Mouse (Mus musculus): ENCODE measurements around the gene Mbd6. TPM values are rescaled to one million over a fixed set of nuclear protein-coding genes. Genes with fewer than 3 reads are reported as not detected.
"Not testable (repeated sequence)": the region's sequence is repeated elsewhere in the genome, so short reads cannot be mapped to it uniquely, and the experiment has no call there.

The Mbd6 gene
- polyA plus RNA-seq, 1 experiment from 2014 or later = 8.7 TPM

GRCm38 (mm10) chr10:127310523-127311475, 22.0 kb upstream of the Mbd6 start:
- no peaks in the 10 kb centered on the region for H3K9me3 ChIP-seq (ENCODE audit: control insufficient read depth)
- peak overlapping the region; percentile 60 for H3K4me3 ChIP-seq (ENCODE audit: low read depth, low read length)
- peaks cover 30% of the 10 kb centered on the region for H3K36me3 ChIP-seq (ENCODE audit: control insufficient read depth, insufficient read depth)
- H3K9ac ChIP-seq (ENCODE audit: low read depth, low read length) = peak overlapping the region; percentile 52
- H3K27ac ChIP-seq (ENCODE audit: low read depth, low read length) = peak overlapping the region; percentile 58; the same call in 1 of the 2 replicates
- H3K4me1 ChIP-seq (replicated peaks; ENCODE audit: control insufficient read depth, insufficient read depth, low read length) = no peaks in the 10 kb centered on the region
- H3K27me3 ChIP-seq (replicated peaks; ENCODE audit: control insufficient read depth, insufficient read depth, low read length) = no peaks in the 10 kb centered on the region
- 21% methylated on average over 23 of the region's 23 CpGs for WGBS
- peak; percentile 69 for ATAC-seq
- TF ChIP-seq CTCF (IDR thresholded peaks at IDR 0.05; ENCODE audit: low read depth) = no peak
- H3K4me2 ChIP-seq (replicated peaks; ENCODE audit: low read depth) = peak overlapping the region; percentile 76

- 95% methylated on average over 3 of the region's 3 CpGs for WGBS
- H3K4me2 ChIP-seq (replicated peaks; ENCODE audit: low read depth); ATAC-seq; H3K9ac ChIP-seq (ENCODE audit: low read depth, low read length); H3K4me1 ChIP-seq (replicated peaks; ENCODE audit: control insufficient read depth, insufficient read depth, low read length); H3K4me3 ChIP-seq (ENCODE audit: low read depth, low read length); H3K27ac ChIP-seq (ENCODE audit: low read depth, low read length); H3K27me3 ChIP-seq (replicated peaks; ENCODE audit: control insufficient read depth, insufficient read depth, low read length); H3K9me3 ChIP-seq (ENCODE audit: control insufficient read depth): not testable (repeated sequence)
- H3K36me3 ChIP-seq (ENCODE audit: control insufficient read depth, insufficient read depth) = peaks cover 44% of the 10 kb centered on the region
Measured at GRCm38 (mm10) chr10:127309167-127309566, 20.3 kb upstream of the Mbd6 start.

- Histone ChIP-seq H3K4me3 (ENCODE audit: low read depth, low read length) (no peak overlapping the region), H3K9me3 (ENCODE audit: control insufficient read depth) (no peaks in the 10 kb centered on the region), H3K27me3 (replicated peaks; ENCODE audit: control insufficient read depth, insufficient read depth, low read length) (no peaks in the 10 kb centered on the region), H3K27ac (ENCODE audit: low read depth, low read length) (no peak overlapping the region), H3K4me1 (replicated peaks; ENCODE audit: control insufficient read depth, insufficient read depth, low read length) (no peaks in the 10 kb centered on the region), H3K9ac (ENCODE audit: low read depth, low read length) (no peak overlapping the region), H3K4me2 (replicated peaks; ENCODE audit: low read depth) (no peak overlapping the region), H3K36me3 (ENCODE audit: control insufficient read depth, insufficient read depth) (peaks cover 87% of the 10 kb centered on the region)
- 94% methylated on average over 11 of the region's 11 CpGs for WGBS
- no peak for TF ChIP-seq CTCF (IDR thresholded peaks at IDR 0.05; ENCODE audit: low read depth)
- ATAC-seq = no peak
Measured at GRCm38 (mm10) chr10:127303136-127303535, 14.3 kb upstream of the Mbd6 start.

GRCm38 (mm10) chr10:127300361-127300760, 11.5 kb upstream of the Mbd6 start:
- 93% methylated on average over 6 of the region's 6 CpGs for WGBS
- no peak overlapping the region for H3K4me2 ChIP-seq (replicated peaks; ENCODE audit: low read depth)
- H3K9ac ChIP-seq (ENCODE audit: low read depth, low read length) = no peak overlapping the region
- no peaks in the 10 kb centered on the region for H3K4me1 ChIP-seq (replicated peaks; ENCODE audit: control insufficient read depth, insufficient read depth, low read length)
- no peak for ATAC-seq
- no peaks in the 10 kb centered on the region for H3K9me3 ChIP-seq (ENCODE audit: control insufficient read depth)
- no peak overlapping the region for H3K4me3 ChIP-seq (ENCODE audit: low read depth, low read length)
- no peak overlapping the region for H3K27ac ChIP-seq (ENCODE audit: low read depth, low read length)
- no peaks in the 10 kb centered on the region for H3K27me3 ChIP-seq (replicated peaks; ENCODE audit: control insufficient read depth, insufficient read depth, low read length)
- peaks cover 89% of the 10 kb centered on the region for H3K36me3 ChIP-seq (ENCODE audit: control insufficient read depth, insufficient read depth)
- TF ChIP-seq CTCF (IDR thresholded peaks at IDR 0.05; ENCODE audit: low read depth) = no peak

- H3K4me2 ChIP-seq (replicated peaks; ENCODE audit: low read depth) = no peak overlapping the region
- peaks cover 84% of the 10 kb centered on the region for H3K36me3 ChIP-seq (ENCODE audit: control insufficient read depth, insufficient read depth)
- H3K9me3 ChIP-seq (ENCODE audit: control insufficient read depth) = no peaks in the 10 kb centered on the region
- H3K27ac ChIP-seq (ENCODE audit: low read depth, low read length) = no peak overlapping the region
- peaks cover 7% of the 10 kb centered on the region for H3K4me1 ChIP-seq (replicated peaks; ENCODE audit: control insufficient read depth, insufficient read depth, low read length)
- TF ChIP-seq CTCF (IDR thresholded peaks at IDR 0.05; ENCODE audit: low read depth) = no peak
- no peak for ATAC-seq
- no peak overlapping the region for H3K9ac ChIP-seq (ENCODE audit: low read depth, low read length)
- H3K4me3 ChIP-seq (ENCODE audit: low read depth, low read length) = no peak overlapping the region
- H3K27me3 ChIP-seq (replicated peaks; ENCODE audit: control insufficient read depth, insufficient read depth, low read length) = no peaks in the 10 kb centered on the region
- WGBS = 85% methylated on average over 16 of the region's 16 CpGs
Measured at GRCm38 (mm10) chr10:127297015-127297871, 8.4 kb upstream of the Mbd6 start.
